Mouse (Mus musculus) layer of hippocampus, adult 9-11 months (tissue): Measurements from ENCODE around the gene Myoz2.

ENCODE experiments used
- DNase-seq: peaks from one replicate; pipeline ENCODE4 v3.0.0; 2022

Myoz2 gene

DNA sequence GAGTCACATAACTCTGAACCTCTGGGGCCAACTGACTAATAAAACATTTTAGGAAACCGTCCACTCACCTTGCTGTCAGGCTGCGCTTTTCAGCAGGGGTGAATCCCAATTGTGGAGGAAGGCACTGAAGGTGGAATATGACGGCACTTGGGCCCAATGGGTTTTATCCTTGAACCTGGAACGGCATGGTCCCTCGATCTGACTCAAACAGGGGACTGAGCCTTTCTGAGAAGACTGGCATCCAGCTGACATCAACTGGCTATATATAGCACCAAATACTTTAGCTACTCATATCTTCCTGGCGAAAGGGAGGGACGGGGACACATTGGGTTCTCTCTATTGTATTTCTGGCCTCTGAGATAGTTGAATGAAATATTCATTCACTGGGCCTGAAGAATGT, at the start of gene Myoz2:
Gene Myoz2 (minus strand): TSS at position 264 of the 400 bp plus-strand sequence.
- DNase-seq, result no peak

DNA sequence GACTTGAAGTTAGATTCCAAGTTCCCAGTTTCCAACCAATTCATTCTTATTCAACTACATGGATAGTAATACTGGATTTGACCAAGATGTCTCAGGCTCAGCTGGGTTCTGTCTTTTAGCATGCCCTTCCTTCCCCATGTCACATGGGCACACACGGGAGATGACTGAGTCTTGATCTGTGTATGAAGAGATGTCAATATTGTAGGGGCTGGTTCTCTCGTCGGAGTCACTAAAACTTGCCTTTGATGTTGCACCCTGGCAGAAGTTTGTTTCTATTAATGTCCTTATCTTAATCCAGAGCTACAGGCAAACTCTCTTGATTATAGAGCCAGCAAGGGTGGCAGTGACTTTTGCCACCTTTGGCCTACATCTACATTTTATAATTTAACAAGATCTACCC, 46.9 kb upstream of the Myoz2 start:
- no peak for DNase-seq

DNA sequence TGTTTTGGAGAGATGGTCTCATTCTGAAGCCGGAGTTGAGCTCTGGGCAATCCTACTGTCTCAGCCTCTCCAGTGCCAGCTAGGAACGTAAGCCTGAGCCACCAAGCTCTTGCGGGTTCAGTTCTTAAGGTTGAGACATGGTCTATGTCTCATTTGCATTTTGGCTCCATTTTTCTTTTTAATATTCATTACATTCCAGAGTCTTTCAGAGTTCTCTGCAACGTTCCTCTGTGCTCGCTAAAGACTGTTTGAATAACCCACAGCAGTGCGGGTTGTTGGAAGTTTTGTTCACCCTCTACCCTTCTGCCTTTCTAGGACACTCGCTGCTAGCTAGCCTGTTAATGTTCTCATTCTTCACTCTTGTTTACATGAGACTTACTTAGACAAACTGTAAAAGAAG, 46.1 kb upstream of the Myoz2 start:
- DNase-seq, result no peak

DNA sequence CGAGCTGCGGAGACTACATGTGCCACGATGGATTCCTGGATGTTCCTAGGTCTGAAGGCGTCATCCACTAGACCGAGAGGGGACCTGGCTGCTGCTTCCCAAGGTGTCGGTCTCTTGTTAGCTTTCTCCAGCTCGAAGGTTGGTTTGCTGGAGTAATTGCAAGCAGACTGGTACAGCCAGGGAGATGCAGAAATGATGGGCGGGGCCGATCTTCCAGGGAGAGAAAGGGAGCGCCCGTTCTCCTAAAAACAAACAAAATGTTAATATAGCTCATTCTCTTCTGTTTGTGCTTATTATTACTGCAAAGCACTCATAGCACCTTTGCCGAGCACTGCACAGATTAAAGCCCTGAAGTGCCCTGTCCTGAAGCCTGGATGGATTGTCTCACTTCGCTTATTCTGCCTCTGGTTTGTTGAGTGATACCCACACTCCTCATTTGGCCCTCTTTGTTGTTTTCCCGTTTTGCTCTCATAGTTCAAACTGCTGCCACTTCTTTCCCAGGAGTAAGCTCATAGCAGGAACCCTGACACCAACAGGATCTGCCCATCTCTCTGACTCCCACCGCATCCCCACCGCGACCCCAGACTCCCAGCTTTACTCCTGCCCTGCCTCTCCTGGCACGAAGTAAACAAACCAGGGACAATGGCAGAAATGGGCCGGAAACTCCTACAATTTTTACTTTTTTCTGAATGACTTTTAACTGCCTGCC, 45.4 kb upstream of the Myoz2 start:
- DNase-seq, result no peak

GRCm38 (mm10) chr3:123075759-123076158, 40.9 kb upstream of the Myoz2 start:
- no peak for DNase-seq

- DNase-seq, result no peak
Observed at GRCm38 (mm10) chr3:123075034-123075433, 40.2 kb upstream of the Myoz2 start.

- no peak for DNase-seq
Observed at GRCm38 (mm10) chr3:123073351-123073750, 38.5 kb upstream of the Myoz2 start.

DNA sequence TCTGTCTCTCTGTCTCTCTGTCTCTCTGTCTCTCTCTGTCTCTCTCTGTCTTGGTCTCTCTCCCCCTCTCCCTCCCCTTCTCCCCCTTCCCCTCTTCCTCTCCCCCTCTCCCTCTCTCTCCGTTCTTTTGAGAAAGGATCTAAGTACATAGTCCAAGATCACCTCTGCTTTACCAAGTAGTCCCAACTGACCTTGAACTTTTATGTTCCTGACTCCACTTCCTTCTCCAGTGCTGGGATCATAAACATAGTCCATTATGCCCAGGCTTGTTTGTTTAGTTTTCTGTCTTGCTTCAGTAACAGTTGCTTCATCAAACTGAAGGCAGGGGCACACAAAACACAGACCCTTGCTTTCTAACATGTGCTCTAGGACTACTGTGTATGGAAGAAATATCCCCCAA, 37.7 kb upstream of the Myoz2 start:
- no peak for DNase-seq

- DNase-seq, result no peak
Observed at GRCm38 (mm10) chr3:123070996-123071395, 36.2 kb upstream of the Myoz2 start.

DNA sequence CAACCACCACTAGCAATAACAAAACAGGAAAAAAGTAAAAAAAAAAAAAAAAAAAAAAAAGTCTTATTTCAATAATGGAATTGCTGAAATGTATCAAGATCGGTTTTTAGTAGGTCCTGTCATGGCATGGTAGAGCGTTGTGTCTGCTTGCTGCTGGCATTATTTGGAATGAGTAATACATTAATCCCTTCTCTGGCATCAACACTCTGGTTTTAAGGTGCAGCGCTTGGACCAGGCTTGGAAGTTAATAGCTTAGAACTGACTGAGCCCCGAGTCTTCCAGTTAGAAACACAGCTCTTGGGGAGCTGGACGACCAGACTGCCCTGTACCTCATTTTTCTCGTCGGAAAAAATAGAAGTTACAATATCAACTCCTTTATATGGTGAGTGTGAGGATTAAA, 32.0 kb upstream of the Myoz2 start:
- DNase-seq, result no peak

- no peak for DNase-seq
Observed at GRCm38 (mm10) chr3:123065466-123065865, 30.7 kb upstream of the Myoz2 start.

DNA sequence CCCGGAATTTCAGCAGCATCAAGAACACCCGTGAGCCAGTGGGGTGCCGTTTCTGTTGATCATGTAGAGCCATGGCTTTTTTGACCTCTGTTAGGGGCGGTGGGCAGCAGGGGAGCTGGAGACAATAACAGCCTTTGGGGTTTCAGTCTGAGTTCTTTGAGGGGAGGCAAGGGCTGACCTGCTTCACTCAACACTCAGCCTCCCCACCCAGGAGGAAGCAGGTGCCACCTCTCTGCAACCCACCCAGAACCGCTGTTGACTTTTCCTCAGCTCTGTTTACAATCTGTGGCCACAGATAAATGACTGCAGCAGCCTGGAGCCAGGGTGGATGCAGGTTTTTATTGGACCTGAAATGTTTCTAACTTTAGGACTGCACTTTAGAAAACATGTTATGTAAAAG, 29.4 kb upstream of the Myoz2 start:
- DNase-seq, result no peak

GRCm38 (mm10) chr3:123061931-123062330, 27.1 kb upstream of the Myoz2 start:
- no peak for DNase-seq

GRCm38 (mm10) chr3:123058832-123059231, 24.0 kb upstream of the Myoz2 start:
- no peak for DNase-seq

DNA sequence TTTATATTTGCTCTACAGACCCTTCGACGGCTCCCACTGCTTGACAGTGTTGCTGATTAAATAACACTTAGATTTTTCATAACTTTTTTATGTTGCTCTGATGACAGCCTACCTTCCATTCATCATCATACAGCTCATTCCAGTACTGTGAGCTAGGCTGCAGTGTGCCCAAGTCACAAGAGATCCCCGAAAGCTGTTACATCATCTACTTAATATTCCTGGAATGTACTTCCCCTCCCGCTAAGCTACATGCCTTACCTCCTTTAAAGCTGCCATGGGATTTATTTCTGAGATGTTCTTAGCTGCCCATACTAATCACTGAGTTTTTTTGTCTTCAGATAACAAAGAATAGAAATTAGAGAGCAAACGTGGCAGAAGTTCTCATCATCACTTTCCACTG, 19.4 kb upstream of the Myoz2 start:
- DNase-seq, result no peak

GRCm38 (mm10) chr3:123053192-123053938, 18.6 kb upstream of the Myoz2 start:
- no peak for DNase-seq

DNA sequence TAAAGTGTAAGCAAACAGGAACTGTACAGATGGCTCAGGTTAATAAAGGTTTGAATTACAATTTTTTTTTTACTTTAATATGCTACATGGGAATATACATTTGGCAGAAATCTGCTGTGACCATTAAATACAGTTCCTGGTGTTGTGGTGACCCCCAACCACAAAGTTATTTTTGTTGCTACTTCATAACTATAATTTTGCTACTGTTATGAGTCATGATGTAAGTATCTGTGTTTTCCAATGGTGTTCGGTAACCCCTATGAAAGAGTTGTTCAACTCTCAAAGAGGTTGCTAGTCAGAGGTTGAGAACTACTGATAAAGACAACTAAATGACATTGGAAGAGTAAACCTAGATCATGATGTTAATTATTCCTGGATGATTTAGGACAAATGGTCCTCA, 7.5 kb upstream of the Myoz2 start:
- DNase-seq, result no peak

GRCm38 (mm10) chr3:123033804-123034203, 1.0 kb downstream of the Myoz2 start:
- no peak for DNase-seq

- no peak for DNase-seq
Observed at GRCm38 (mm10) chr3:123025634-123026033, 9.2 kb downstream of the Myoz2 start.

- DNase-seq, result no peak
Observed at GRCm38 (mm10) chr3:123024496-123025234, 10.2 kb downstream of the Myoz2 start.

DNA sequence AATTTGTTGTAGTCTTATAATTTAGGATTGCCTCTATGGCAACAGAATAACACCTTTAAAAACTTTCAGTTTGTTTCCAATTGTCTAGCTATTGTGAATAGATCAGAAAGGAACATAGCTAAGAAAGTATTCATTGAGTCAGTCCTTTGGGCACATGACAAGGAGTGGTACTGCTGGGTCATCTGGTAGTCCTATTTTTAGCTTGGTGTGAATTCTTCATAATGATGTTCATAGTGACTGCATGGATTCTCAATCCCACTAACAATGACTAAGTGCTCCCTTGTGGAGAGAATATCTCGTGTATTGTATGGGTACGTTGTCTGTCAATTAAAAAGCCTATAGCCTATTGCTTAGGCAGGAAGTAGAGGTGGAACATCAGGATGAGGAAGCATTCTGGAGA, 16.0 kb downstream of the Myoz2 start:
- DNase-seq, result no peak

GRCm38 (mm10) chr3:123013476-123013875, 21.3 kb downstream of the Myoz2 start:
- DNase-seq, result no peak

DNA sequence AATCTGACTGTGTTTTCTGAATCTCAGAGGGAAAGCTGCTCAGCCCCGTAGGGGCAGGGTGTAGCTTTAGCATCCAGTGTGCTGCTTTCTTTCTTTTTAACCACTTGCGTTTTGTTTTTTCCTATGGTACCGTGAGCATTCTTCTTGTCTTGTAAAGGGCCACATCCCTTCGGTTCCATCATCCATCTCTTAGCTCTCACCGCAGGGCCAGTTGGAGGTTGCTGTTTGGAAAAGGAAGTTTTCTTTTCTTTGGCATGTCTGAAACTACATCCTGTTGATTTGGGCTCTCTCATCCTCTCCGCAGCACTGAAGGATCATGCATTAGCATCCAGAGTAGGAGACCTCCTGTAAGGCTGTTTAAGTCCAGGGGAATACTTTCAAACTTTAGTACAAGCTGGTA, 25.4 kb downstream of the Myoz2 start:
- DNase-seq, result no peak

DNA sequence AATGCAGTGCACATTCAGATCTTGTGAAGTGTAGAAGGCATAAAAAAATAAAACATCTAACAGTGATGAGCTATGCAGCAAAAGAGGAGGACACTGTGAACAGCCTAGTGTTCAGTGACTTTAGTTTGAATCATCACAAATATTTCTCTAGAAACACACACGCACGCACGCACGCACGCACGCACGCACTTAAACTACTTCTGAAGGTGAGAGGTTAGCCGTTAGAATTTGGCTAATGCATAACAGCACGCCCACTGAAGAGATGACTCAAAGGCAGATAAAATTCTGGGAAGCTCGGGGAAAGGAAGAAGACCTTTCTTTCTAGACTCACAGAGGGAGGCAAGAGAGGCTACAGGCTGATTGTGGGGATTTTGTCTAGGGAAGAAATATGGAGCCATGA, 27.4 kb downstream of the Myoz2 start:
- no peak for DNase-seq
